Mouse (Mus musculus): ENCODE data around the gene Elmo1.

Elmo1 gene

DNA sequence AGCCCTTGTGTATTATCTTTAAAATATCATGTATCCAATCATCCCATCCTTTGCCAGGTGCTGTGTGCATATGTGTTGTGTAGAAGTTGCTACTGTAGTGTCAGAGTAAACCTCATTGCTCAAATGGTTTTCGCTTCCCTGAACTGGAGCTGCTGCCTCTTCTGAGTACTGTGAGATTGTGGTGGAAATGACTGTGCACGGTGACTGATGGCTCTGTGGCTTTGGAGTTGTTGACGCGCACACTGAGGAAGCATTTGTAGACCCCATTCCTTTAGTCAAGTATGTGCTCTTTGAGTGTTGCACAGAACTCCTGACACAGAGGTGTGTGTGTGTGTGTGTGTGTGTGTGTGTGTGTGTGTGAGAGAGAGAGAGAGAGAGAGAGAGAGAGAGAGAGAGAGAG, 166.2 kb downstream of the Elmo1 start:
- no peak for DNase-seq (ENCODE audit: extremely low spot score, low read depth, low spot score)

DNA sequence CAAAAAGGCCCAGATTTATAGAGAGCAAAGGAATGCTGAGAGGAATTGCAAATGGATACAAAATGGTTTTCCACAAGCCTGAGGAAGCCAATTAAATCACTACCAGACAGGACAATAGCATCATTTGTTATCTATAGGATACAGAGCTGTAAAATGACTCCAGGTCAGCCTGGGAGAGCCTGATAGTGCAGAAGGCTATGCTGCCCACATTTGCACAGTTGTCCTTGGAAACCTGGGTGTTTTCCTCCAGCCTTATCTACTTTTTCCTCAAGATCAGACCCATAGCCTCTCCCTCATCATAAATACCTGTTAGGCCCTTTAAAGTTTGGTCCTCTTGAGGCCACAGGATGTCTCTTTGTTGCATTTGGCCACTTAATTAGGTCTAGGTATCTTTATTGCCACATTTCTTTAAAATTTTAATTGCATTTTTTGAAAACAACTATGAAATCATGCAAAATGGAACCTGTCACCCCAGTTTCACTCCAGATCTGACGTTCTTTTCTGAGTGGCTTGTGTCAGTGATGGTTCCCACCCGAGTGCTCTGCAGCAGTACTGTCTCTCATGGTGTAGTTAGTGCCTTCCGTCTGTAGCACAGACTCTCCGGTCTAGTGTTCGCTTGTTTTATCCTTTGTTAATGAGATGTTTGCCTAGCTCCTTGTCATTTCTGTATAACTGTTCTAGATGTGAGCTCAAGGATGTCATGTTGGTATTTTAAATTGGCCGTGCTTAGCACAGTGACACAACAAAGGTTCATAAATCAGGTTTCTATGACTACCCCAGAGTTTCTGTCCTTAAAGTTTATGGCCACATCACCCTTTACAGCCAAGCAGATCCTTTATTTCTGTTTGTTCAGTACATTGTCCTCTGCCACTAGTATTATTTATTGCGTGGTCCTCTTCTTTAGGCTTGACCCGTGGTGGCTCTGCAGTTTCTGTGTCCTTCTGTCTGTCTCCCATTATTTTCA, 167.4 kb downstream of the Elmo1 start:
- DNase-seq (ENCODE audit: extremely low spot score, low read depth, low spot score), result no peak

DNA sequence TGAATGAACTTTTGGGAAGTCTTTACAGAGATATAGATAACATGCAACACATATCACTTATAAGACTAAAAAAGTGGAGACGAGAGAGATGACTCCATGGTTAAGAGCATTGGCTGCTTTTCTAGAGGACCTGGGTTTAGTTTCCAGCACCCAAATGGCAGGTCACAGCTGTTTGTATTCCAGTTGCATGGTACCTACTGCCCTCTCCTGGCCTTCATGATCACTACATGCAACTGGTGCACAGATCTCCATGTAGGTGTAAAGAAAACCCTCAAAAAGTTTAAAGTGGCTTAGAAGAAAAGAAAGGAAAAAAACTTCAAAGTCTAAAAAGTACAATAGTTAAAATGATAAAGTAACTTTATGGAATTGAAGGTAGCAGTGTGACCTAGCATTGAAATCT, 172.8 kb downstream of the Elmo1 start:
- DNase-seq (ENCODE audit: extremely low spot score, low read depth, low spot score), result no peak

DNA sequence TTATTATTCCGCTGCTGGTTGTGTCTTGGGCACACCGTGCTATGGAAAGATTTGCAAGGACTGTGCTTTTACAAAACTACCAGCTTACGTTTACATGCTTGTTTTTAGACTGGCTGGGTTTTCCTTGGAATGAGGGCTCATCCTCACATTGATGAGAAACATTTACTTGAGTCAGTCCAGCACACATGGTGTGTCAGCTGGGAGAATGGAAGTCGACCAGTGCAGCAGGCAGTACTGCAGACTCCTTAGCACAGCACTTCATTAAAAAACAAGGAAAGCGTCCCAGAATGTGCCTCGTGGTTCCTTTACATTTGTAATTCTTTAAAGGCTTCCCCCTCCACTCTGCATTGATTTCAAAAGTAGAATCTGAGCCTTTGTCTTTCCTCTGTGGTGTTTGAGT, 179.8 kb downstream of the Elmo1 start:
- DNase-seq (ENCODE audit: extremely low spot score, low read depth, low spot score), result no peak

DNA sequence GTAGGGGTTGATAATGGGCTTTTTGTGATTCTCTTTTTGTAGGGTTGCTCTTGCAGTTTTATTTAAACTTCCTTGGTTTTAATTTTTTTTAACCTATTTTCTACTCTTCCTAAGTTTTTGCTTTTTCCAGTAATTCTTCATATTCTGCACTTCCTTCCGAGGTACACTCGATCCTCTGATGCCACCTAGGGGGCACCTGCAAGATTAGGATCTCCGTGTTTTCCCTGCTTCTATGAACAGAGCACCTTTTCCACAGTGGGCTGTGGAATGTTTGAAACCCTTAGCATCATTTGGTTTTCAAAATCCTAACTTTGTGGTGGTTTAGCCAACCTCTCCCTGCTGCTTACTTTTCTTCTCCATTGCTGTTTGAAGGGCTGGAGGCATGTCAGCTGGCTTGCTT, 181.4 kb downstream of the Elmo1 start:
- DNase-seq (ENCODE audit: extremely low spot score, low read depth, low spot score), result no peak

DNA sequence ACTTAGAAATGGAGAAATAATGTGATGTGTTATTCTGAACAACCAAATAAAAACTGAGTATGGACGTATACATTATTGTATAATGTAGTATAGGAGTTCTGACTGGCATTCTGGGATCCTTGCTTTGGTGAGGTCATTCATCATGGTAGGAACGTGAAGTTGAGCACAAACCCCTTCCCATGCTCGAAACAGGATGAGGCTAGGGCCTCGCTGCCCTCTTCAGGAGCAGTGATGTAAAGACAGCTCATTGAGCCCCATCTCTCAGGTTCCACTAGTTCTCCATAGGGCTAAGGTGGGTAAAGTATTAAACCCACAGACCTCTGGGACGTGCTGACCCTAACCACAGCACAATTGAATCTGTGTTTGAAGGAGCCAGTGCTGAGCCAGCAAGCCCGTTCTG, 182.2 kb downstream of the Elmo1 start:
- DNase-seq (ENCODE audit: extremely low spot score, low read depth, low spot score), result no peak

DNA sequence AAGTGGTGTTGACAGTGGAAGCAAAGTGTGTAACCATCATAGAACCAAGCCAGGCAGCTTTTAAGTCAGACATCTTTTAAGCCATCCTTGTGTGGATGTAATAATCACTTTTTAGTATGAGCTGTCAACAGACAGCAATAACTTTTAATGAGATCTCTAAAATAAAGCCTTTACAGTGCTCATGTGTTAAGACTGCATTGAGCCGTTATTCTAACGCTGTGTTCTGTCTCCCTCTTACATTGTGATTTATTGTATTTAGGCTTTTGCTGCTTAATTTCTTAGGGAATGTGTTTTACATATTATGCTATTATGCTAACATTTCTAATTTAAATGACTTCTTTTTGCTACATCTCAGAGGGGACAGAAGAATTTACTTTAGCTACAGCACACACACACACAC, 189.5 kb downstream of the Elmo1 start:
- DNase-seq (ENCODE audit: extremely low spot score, low read depth, low spot score), result no peak

DNA sequence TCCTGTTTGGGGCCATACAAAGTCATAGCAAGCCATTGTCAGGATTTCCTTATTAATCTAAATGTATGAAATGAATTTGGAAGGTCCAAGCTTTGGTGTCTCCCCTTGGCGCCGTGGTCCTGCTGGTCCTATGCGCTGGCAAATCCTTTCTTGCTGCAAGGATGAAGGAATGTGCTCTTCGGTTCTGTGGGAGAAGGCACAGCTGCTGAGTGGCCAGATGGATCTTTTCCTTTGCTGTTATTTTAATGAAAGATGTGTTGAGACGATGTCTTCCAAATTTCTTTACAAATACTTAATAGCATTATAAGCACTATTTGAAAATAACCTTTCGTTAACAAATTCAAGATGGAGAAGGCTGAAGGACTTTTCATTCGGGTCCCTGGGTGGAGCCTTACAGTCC, 193.5 kb downstream of the Elmo1 start:
- no peak for DNase-seq (ENCODE audit: extremely low spot score, low read depth, low spot score)

DNA sequence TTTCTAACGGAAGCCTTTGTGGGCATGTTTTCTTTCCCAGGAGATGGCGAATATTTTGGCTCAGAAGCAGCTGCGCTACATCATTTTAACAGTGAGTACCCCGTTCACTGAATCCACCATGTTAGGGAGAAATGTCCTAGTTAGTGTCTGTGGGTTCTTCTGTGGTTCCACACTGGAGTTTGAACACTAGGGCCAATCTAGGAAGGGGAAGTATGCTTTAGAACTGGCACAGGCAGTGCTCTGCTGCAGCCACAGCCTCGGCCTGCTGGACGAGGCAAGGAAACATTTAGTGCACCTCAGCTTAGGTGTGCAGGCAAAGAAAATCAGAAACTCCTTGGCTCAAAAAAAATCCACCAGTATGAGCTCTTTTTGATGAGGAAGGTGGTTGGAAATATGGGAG, 196.3 kb downstream of the Elmo1 start:
- DNase-seq (ENCODE audit: extremely low spot score, low read depth, low spot score), result no peak

DNA sequence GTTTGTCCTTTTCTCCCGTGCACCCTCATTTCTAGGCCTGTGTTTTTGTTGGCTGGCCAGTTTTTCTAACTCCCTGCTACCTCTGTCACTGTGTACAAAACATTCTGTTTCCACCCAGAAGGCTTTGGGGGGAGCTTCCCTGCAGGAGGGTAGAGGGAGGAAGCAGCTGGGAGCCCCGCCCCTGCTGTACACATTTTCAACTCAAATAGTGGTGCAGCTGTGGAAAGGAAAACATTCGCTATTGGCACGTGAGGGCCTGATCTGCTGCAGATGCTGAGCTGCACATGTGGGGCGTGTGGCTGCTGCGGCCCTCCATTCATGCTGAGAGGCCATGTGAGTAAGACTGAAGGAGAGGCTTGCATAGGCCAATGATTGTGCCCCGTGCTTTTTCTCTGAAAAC, 198.0 kb downstream of the Elmo1 start:
- no peak for DNase-seq (ENCODE audit: extremely low spot score, low read depth, low spot score)

DNA sequence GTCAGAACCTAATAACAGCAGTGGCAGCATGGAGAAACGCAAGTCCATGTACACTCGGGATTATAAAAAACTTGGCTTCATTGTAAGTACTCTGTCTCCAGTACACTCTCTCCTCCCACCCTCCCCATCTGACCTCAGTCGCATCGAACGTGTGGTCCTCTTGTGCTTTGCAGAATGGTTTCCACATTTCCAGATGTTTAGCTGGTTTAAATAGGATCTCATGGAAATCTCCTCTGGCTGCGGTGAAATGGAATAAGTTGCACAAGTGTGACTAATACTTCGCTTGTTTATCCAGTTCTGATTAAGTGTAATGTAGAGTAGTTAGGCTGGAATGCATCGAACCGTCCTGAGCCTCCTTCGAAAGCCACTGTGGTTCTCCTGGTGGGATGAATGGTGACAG, 200.0 kb downstream of the Elmo1 start:
- DNase-seq (ENCODE audit: extremely low spot score, low read depth, low spot score), result no peak

DNA sequence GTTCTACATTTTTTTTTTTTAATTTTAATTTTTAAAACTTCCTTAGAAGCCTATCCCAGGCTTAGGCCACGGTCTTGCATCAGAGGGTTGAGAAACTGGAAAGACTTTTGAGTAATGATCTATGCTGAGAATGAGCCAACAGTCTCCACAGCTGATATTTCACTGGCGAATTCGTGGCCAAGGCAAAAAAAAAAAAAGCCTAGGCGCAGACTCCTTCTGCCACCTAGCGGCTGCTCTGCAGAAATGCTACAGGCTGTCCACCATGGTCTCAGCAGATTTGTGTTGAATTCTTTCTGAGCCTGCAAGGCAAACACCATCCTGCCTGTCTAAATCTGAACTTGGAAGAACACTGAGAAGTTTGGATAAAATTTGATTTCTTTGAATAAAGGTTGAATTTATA, 202.0 kb downstream of the Elmo1 start:
- DNase-seq (ENCODE audit: extremely low spot score, low read depth, low spot score), result no peak

DNA sequence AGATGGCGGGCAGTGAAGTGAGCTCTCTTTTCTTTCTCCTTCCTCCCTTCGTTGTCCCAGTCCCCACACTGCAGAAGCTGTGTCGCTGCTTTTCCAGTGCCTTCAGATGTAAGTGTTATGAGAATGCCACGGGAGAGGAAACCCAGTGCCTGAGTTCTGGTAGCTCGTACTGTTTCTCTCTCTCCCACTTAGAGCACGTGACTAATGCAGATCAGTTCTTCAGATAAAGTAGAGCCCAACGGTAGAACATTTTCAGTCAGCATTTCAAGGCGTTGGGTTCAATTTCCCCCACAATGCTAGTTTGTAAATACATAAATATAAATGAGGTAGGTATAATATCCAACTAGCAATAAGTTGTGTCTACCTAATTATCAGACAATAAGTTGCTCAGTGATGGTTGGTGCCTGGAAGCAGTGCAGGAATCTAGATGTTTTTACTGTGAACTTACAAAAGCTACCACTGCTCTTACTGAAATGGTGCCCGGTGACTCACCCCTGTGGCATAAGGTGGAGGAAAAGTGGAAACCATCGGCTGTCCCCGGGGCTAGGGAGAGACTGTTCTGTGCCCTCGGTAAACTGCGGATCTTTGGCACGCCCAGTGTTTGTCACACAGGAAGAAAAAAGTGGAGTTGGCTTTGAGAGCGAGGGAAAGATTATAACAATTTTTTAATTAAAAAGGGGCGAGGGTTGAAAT, 205.0 kb downstream of the Elmo1 start:
- no peak for DNase-seq (ENCODE audit: extremely low spot score, low read depth, low spot score)

DNA sequence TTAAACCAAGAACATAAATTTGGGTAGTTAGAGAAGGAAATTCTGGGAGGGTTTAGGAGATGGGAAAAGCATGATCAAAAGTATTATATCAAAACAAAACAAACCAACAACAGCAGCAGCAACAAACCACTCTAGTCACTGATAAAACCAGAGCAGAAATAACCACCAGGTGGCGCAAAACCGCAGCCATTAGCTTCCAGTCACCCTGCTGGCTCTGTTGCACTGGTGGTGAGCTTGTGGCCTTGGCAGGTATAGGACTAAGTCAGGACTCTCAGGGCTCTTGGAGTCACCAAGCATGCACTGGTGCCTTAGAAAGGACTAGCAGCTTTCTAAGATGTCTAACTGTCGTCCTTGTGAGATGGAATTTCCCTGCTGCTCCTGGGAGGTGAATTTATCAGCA, 207.4 kb downstream of the Elmo1 start:
- no peak for DNase-seq (ENCODE audit: extremely low spot score, low read depth, low spot score)

DNA sequence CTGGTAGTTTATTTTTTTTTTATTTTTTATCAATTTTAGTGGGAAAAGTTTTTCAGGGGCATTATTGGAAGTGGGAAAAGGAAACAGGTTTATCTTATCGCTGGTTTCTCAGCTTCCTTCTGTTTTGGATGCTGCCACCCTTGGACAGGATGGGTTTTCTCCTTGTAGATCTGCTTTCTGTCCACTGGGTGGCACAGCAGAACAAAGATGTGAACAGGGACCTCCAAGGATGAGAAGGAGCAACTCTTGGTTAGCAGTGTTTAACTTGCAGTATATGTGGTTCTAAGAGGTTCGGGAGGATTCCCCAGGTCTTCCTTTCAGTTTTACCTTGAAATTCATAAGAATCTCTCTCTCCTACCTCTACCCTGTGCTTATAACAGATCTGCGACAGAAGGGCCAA, 209.0 kb downstream of the Elmo1 start:
- DNase-seq (ENCODE audit: extremely low spot score, low read depth, low spot score), result no peak

DNA sequence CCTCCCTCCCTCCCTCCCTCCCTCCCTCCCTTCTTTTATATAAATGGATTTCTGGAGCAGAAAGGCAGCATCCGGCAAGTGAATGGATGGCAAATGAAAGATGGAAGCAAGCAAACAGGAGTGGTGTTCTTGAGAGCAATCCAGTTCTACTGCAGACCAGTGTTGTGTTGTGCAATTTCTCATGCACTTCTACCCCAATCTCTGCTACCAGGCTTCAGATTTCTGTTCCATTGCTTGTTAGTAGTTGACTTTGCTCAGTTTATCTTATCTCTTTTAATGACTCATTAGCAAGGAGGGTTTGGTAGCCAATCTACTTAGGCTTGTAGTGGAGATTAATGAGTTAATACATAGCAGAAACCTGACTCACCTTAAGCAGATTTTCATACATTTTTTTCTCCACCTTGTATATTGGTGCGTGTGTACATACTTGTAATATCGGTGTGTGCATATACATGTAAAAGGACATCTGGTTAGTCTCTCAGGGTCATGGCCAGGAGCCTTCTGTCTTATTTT, 209.7 kb downstream of the Elmo1 start:
- DNase-seq (ENCODE audit: extremely low spot score, low read depth, low spot score), result no peak

DNA sequence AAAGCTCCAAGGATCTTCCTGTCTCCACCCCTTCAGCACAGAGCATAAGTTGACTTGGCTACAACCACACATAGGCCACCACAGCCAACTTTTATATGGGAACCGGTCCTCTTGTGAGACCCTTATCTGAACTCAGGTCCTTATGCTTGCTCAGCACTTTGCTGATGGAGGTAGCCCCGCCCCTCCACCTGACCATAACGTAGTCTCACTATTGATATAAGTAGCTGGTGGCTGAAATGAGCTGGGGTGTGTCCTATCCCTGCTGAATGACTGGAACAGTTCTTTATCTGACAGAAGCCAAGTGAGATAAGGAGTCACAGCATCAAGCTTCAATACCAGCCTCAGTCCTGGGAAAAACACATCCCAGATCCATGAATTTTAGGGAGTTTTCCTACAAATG, 210.2 kb downstream of the Elmo1 start:
- DNase-seq (ENCODE audit: extremely low spot score, low read depth, low spot score), result no peak

DNA sequence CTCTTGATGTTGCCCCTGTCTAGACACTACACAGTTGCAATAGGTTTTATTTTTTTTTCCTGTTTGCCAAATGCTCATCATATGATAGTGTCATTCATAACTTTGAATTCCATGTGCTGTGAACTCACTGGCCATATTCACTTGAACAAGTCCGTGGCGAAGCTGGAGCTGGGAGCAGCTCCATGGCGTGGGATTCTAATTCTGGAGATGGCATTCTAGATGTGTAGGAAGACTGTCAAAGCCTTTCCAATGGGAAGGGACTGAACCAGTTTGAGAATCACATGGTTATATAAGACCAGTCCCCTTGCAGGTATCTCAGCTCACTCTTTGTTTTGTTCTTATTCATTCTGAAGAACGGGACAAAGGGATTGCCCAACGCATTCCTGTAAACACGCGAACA, 211.4 kb downstream of the Elmo1 start:
- DNase-seq (ENCODE audit: extremely low spot score, low read depth, low spot score), result no peak

DNA sequence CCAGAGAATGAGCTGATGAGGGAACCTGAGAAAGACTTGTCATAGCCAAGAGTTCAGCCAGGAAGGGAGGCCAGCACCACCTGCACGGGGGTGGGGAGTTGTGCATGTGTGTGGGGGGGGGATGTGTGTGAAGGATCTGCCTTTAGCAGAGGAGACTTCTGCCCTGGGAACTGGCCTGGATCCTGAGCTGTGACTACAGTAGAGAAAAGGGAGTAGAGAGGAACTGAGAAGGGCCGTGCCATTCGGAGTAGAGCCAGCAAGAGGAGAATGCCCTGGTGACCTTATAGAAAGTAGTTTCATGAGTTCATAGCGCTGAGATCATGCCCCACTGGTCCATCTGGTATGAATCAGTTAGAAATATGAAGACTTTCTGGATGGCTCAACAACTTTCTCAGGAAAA, 215.2 kb downstream of the Elmo1 start:
- DNase-seq (ENCODE audit: extremely low spot score, low read depth, low spot score), result no peak

DNA sequence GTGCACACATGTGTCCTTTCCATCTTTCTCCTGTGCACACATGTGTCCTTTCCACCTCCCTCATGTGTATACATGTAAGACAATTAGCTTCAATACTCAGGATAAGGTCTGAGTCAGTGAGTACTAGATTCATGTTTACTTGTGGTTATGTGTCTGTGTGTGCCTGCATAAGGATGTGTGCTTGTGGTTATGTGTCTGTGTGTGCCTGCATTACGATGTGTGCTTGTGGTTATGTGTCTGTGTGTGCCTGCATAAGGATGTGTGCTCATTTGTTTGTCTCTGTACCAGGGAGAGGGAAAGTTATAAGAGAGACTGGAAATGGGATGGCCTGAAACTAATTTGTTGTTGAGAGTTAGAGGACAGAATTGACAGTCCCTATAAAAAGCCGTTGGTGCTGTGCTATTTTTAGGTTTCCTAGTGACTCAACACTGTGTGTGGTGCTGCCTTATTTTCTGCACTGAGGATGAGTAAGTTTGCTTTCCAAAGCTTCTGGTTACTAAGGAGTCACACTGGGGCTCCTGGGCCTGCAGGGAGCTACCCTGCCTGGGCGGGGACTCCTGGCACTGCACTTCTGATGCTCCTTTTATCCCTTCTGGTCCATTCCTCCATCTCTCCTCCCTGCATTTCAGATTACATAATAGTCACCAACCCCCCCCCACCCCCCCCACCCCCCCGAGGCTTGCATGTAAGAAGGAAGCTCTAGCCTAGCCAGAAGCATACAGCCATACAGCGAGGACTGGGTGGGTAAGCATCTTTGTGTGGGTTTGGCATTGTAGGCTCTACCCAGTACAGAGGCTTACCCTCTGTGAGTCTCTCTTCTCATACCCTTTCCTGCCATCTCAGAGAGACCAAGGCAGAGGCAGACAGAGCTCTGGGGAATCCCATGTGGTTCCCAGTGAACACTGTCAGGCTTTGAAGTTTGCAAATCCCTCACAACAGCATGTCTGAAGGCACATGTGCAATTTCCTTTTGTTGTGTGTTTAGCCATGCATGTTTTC, 216.1 kb downstream of the Elmo1 start:
- DNase-seq (ENCODE audit: extremely low spot score, low read depth, low spot score), result no peak

DNA sequence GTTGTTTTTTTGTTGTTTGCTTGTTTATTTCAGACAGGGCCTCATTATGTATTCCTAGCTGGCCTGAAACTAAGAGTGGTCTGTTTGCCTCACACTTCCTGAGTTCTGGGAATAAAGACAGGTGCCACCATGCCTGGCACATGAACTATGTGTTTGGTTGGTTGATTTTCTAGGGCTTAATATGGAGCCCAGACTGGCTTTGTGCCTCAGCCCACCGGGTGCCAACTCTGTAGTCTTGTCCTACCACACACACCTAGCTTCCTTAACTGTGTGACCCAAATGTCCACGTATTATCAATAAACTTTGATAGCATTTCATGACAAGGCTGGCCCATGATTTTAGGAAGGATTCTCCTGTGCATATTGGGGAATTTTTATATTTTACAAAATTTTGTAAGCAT, 217.0 kb downstream of the Elmo1 start:
- DNase-seq (ENCODE audit: extremely low spot score, low read depth, low spot score), result no peak

All from hindlimb bud, embryonic 11.5 days (tissue).